Mouse (Mus musculus) intestine, embryonic 15.5 days (tissue): ENCODE measurements around the gene Efcab9. TPM values are rescaled to one million over a fixed set of nuclear protein-coding genes. Genes with fewer than 3 reads are reported as not detected.

Experiments used
- ATAC-seq: fragments of 200-750 bp; cut with Nextera tagmentation; 2 replicates; pipeline ENCODE4 v1.8.0; 2017; ENCODE audit warnings: moderate TSS enrichment, moderate library complexity
- H3K27ac ChIP-seq: fragments of 300-500 bp; sonication (generic); 2 replicates; pipeline ENCODE4 v1.5.1; 2015; ENCODE audit warnings: mild to moderate bottlenecking, inconsistent platforms
- H3K27me3 ChIP-seq: fragments of 300-500 bp; sonication (generic); replicated peaks from 2 replicates; pipeline ENCODE4 v1.6.1; 2015; ENCODE audit warnings: inconsistent platforms
- H3K36me3 ChIP-seq: fragments of 300-500 bp; sonication (generic); 2 replicates; pipeline ENCODE4 v1.6.1; 2015; ENCODE audit warnings: inconsistent platforms
- H3K4me1 ChIP-seq: fragments of 300-500 bp; sonication (generic); replicated peaks from 2 replicates; pipeline ENCODE4 v1.6.1; 2015; ENCODE audit warnings: inconsistent platforms
- H3K4me2 ChIP-seq: fragments of 300-500 bp; sonication (generic); replicated peaks from 2 replicates; pipeline ENCODE4 v1.6.1; 2015; ENCODE audit warnings: mild to moderate bottlenecking, inconsistent platforms
- H3K4me3 ChIP-seq: fragments of 300-500 bp; sonication (generic); replicated peaks from 2 replicates; pipeline ENCODE4 v1.5.1; 2015; ENCODE audit warnings: inconsistent platforms
- H3K9ac ChIP-seq: fragments of 300-500 bp; sonication (generic); 2 replicates; pipeline ENCODE4 v1.6.1; 2015; ENCODE audit warnings: inconsistent platforms
- H3K9me3 ChIP-seq: fragments of 300-500 bp; sonication (generic); 2 replicates; pipeline ENCODE4 v1.6.1; 2016; ENCODE audit warnings: inconsistent platforms
- WGBS: fragments of 180-500 bp; shearing (Covaris S2); methylation state at CpG from one replicate; pipeline ENCODE4 v1.1.7; 2015; 5-methylcytosine and 5-hydroxymethylcytosine counted together
- polyA plus RNA-seq: library from polyadenylated mRNA; unstranded; fragments of >200 nt; fragmentation: Nextera tagmentation; extraction: Ambion mirVana; gene quantifications from 2 replicates; pipeline ENCODE4 v1.2.1, GENCODE M21; 2015

The Efcab9 gene
- 0.35 and 0.64 TPM in 2 replicates for polyA plus RNA-seq

GRCm38 (mm10) chr11:32531871-32532764, at the start of gene Efcab9:
Gene Efcab9, minus strand, starts transcription at chr11:32532081.
- ATAC-seq: peak; percentile 9; the same call in 1 of the 2 replicates
- H3K27me3 ChIP-seq: no peaks in the 10 kb centered on the region
- peak within 1 kb of the TSS; percentile 61 for H3K9ac ChIP-seq
- H3K4me2 ChIP-seq: peak within 1 kb of the TSS; percentile 99
- H3K9me3 ChIP-seq: no peaks in the 10 kb centered on the region
- no peaks in the 10 kb centered on the region for H3K36me3 ChIP-seq
- H3K4me1 ChIP-seq: peaks cover 17% of the 10 kb centered on the region
- WGBS: 2% methylated on average over 33 of the region's 33 CpGs
- H3K4me3 ChIP-seq: peak within 1 kb of the TSS; percentile 63
- H3K27ac ChIP-seq: peak within 1 kb of the TSS; percentile 51; the same call in 1 of the 2 replicates

DNA sequence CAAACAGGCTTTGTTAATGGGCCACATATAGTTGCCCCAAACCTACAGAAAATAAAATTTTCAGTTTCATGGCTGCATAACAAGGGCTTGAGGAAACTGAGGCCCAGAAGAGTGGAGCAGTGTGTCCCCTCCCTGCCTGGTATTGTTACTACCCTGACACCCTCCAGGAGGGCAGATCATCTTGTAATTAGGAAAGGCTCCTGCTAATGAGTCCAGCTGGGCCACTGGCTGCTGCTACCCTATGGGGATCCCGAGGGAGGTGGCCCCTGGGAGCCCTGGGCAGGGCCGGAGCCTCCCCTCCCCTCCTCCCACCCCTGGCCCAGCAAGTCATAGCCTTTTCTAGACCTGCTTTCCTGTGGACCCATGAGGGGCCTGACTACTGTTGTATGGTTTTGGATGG, 49.1 kb upstream of the Efcab9 start:
- Histone ChIP-seq H3K4me2 (no peak overlapping the region), H3K27me3 (no peaks in the 10 kb centered on the region), H3K9ac (no peak overlapping the region), H3K27ac (no peak overlapping the region), H3K9me3 (no peaks in the 10 kb centered on the region), H3K36me3 (no peaks in the 10 kb centered on the region), H3K4me1 (0 out of 2 replicates have a peak, but pooled peaks cover 9% of the 10 kb centered on the region), H3K4me3 (no peak overlapping the region)
- 67% methylated on average over 2 of the region's 2 CpGs for WGBS
- ATAC-seq: no peak

- H3K27ac ChIP-seq: no peak overlapping the region
- no peaks in the 10 kb centered on the region for H3K9me3 ChIP-seq
- H3K4me3 ChIP-seq: no peak overlapping the region
- H3K4me2 ChIP-seq: no peak overlapping the region
- no peak overlapping the region for H3K9ac ChIP-seq
- 83% methylated on average over 16 of the region's 16 CpGs for WGBS
- H3K4me1 ChIP-seq: 0 out of 2 replicates have a peak, but pooled peaks cover 10% of the 10 kb centered on the region
- H3K36me3 ChIP-seq: no peaks in the 10 kb centered on the region
- 0 out of 2 replicates have a peak, but pooled peaks have one; percentile 39 for ATAC-seq
- H3K27me3 ChIP-seq: no peaks in the 10 kb centered on the region
These were observed 48.5 kb upstream of the Efcab9 start for GRCm38 (mm10) chr11:32580305-32580947.

GRCm38 (mm10) chr11:32576760-32577050, 44.8 kb upstream of the Efcab9 start:
- Histone ChIP-seq H3K27me3 (no peaks in the 10 kb centered on the region), H3K36me3 (no peaks in the 10 kb centered on the region), H3K9me3 (no peaks in the 10 kb centered on the region), H3K4me2 (no peak overlapping the region), H3K27ac (no peak overlapping the region), H3K9ac (no peak overlapping the region), H3K4me3 (no peak overlapping the region), H3K4me1 (0 out of 2 replicates have a peak, but pooled peaks cover 10% of the 10 kb centered on the region)
- 43% methylated on average over 5 of the region's 5 CpGs for WGBS
- ATAC-seq: no peak

DNA sequence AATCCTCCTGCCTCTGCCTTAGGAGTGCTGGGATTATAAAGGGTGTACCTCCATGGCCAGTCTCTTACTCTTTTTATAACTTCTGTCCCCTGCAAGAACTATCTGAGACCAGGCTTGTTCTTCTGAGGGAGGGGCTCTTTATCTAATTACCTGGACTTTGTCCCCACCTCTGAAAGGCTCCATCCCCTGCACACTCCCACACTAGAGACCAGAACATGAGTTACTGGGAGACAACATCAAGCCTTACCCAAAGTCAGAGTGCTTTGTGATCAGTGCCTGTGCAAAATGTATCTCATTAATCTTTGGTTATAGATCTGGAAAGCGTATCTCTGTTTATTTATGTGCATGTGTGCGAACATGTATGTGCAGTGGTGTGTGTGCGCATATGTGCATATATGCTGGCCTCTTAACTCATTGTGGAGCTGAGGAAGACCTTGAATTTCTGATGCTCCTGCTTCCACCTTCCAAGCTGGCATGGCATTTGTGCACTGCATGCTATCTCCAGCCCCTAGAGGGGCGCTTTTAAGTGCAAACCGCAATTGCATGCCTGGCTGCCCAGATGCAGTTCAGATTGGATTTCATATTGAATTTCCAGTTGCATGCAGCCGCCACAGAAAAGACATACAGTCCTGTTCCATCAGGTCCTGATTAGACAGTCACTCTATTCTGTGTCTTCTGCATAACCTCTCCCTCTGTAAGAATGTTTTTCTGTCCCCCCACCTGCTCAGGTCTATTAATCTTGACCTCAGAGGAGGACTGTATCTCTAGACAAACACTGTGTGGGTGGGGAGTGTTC, 44.3 kb upstream of the Efcab9 start:
- Histone ChIP-seq H3K4me3 (no peak overlapping the region), H3K4me1 (0 out of 2 replicates have a peak, but pooled peaks cover 10% of the 10 kb centered on the region), H3K27me3 (no peaks in the 10 kb centered on the region), H3K9ac (no peak overlapping the region), H3K27ac (no peak overlapping the region), H3K4me2 (no peak overlapping the region), H3K9me3 (no peaks in the 10 kb centered on the region), H3K36me3 (no peaks in the 10 kb centered on the region)
- peak; percentile 71 for ATAC-seq
- WGBS: 72% methylated on average over 6 of the region's 6 CpGs

GRCm38 (mm10) chr11:32573669-32574068, 41.8 kb upstream of the Efcab9 start:
- H3K36me3 ChIP-seq: no peaks in the 10 kb centered on the region
- H3K4me3 ChIP-seq: no peak overlapping the region
- H3K27me3 ChIP-seq: no peaks in the 10 kb centered on the region
- ATAC-seq: no peak
- no peak overlapping the region for H3K9ac ChIP-seq
- H3K4me2 ChIP-seq: no peak overlapping the region
- WGBS: 88% methylated on average over 2 of the region's 2 CpGs
- no peaks in the 10 kb centered on the region for H3K9me3 ChIP-seq
- no peak overlapping the region for H3K27ac ChIP-seq
- H3K4me1 ChIP-seq: 0 out of 2 replicates have a peak, but pooled peaks cover 10% of the 10 kb centered on the region

DNA sequence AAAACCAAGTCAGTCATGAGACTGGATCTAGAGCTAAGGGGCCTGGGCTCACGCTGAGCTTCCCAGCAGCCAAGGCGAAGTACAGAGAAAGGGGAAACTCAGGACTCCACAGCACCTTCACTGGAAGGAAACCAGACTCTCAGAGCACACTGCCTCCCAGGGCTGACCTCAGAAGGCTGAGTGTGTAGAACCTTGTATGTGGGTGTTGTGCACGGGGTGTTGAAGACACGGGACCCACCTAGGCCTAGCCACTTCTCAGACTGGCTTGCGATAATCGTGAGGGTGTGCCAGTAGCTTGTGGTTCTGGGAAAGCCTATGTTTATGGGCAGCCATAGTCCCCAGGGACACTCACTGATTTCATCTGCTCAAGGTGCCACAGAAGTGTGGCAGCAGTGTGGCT, 39.2 kb upstream of the Efcab9 start:
- WGBS: 88% methylated on average over 6 of the region's 6 CpGs
- no peak overlapping the region for H3K4me2 ChIP-seq
- H3K27ac ChIP-seq: no peak overlapping the region
- no peak overlapping the region for H3K9ac ChIP-seq
- peaks cover 17% of the 10 kb centered on the region for H3K4me1 ChIP-seq
- ATAC-seq: no peak
- no peaks in the 10 kb centered on the region for H3K36me3 ChIP-seq
- H3K4me3 ChIP-seq: no peak overlapping the region
- H3K27me3 ChIP-seq: no peaks in the 10 kb centered on the region
- H3K9me3 ChIP-seq: no peaks in the 10 kb centered on the region

GRCm38 (mm10) chr11:32568637-32569293, 36.9 kb upstream of the Efcab9 start:
- H3K4me1 ChIP-seq: peaks cover 25% of the 10 kb centered on the region
- no peak overlapping the region for H3K27ac ChIP-seq
- H3K36me3 ChIP-seq: no peaks in the 10 kb centered on the region
- H3K9me3 ChIP-seq: no peaks in the 10 kb centered on the region
- H3K9ac ChIP-seq: no peak overlapping the region
- 90% methylated on average over 15 of the region's 15 CpGs for WGBS
- no peak overlapping the region for H3K4me3 ChIP-seq
- no peak for ATAC-seq
- H3K27me3 ChIP-seq: no peaks in the 10 kb centered on the region
- H3K4me2 ChIP-seq: no peak overlapping the region

GRCm38 (mm10) chr11:32568060-32568459, 36.2 kb upstream of the Efcab9 start:
- Histone ChIP-seq H3K4me2 (no peak overlapping the region), H3K4me3 (no peak overlapping the region), H3K4me1 (peaks cover 32% of the 10 kb centered on the region), H3K9me3 (no peaks in the 10 kb centered on the region), H3K27ac (no peak overlapping the region), H3K36me3 (no peaks in the 10 kb centered on the region), H3K27me3 (no peaks in the 10 kb centered on the region), H3K9ac (no peak overlapping the region)
- no peak for ATAC-seq
- WGBS: 77% methylated on average over 7 of the region's 7 CpGs

DNA sequence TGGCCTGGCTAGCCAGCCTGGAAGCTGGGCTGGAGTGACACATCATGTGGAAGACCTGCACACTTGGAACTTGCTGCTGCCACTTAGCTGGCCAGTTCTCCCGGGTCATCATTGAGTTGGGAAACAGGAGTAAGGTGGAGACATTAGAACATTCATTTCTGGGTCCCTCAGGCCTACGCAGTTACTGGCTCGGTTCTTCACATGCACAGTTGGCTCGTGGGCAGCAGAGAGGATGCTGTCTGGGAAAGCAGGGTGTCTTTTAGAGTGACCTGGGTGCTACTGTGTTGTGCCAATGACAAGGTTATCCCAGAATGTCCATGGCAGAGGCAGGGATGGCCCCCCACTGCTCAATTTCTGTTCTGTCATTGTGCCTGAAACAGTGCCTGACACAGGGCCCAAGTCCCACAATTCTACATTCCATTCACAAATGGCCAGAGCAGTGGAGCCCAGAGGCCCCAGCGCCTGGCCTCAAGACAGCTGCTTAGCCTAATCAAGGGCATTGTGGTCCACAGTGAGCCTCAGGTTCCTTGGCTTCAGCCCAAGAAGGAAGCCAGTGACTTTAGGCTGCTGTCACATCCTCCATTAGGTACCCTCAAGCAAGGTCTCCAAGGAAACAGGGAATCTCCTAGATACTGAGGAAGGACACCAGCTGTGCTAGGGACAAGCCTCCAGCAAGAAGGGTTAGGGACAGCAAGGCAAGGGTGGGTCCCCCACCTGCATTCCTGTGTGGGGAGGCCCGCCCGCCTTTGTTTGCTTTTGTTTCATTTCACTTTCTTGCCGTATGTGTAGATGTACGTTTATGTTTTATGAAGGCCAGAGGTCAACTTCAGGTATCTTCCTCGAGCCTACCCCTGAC, 35.3 kb upstream of the Efcab9 start:
- H3K27ac ChIP-seq: no peak overlapping the region
- H3K27me3 ChIP-seq: no peaks in the 10 kb centered on the region
- no peaks in the 10 kb centered on the region for H3K36me3 ChIP-seq
- H3K4me3 ChIP-seq: no peak overlapping the region
- whole genome bisulfite sequencing: 76% methylated on average over 10 of the region's 10 CpGs
- 0 out of 2 replicates have a peak overlapping the region, but pooled peaks have one; percentile 14 for H3K4me2 ChIP-seq
- peak; percentile 31; the same call in 1 of the 2 replicates for ATAC-seq
- peaks cover 32% of the 10 kb centered on the region for H3K4me1 ChIP-seq
- no peak overlapping the region for H3K9ac ChIP-seq
- no peaks in the 10 kb centered on the region for H3K9me3 ChIP-seq

- Histone ChIP-seq H3K27ac (no peak overlapping the region), H3K9me3 (no peaks in the 10 kb centered on the region), H3K9ac (no peak overlapping the region), H3K36me3 (no peaks in the 10 kb centered on the region), H3K4me1 (peaks cover 32% of the 10 kb centered on the region), H3K4me3 (no peak overlapping the region), H3K4me2 (no peak overlapping the region), H3K27me3 (no peaks in the 10 kb centered on the region)
- ATAC-seq: peak; percentile 19; the same call in 1 of the 2 replicates
- WGBS: 62% methylated on average over 6 of the region's 6 CpGs
These were observed 34.3 kb upstream of the Efcab9 start for GRCm38 (mm10) chr11:32566184-32566583.
